Mouse (Mus musculus): ENCODE results near the gene Ube2s.

The Ube2s gene

GRCm38 (mm10) chr7:4777851-4778637 is 34.3 kb downstream of the Ube2s start:
- DNase-seq (ENCODE audit: low spot score): no peak

- DNase-seq (ENCODE audit: low spot score): peak; percentile 70
Observed at GRCm38 (mm10) chr7:4776861-4777830, 35.2 kb downstream of the Ube2s start.

GRCm38 (mm10) chr7:4776131-4776530 is 36.3 kb downstream of the Ube2s start:
- no peak for DNase-seq (ENCODE audit: low spot score)

GRCm38 (mm10) chr7:4771202-4771601 is 41.2 kb downstream of the Ube2s start, which contains the start of gene Fam71e2:
Gene Fam71e2, minus strand, starts transcription at chr7:4771302.
- no peak for DNase-seq (ENCODE audit: low spot score)

GRCm38 (mm10) chr7:4764946-4765710 is 47.3 kb downstream of the Ube2s start:
- no peak for DNase-seq (ENCODE audit: low spot score)

GRCm38 (mm10) chr7:4759670-4760069 is 52.7 kb downstream of the Ube2s start:
- no peak for DNase-seq (ENCODE audit: low spot score)

GRCm38 (mm10) chr7:4752821-4753570 is 59.4 kb downstream of the Ube2s start, which contains the start of gene Cox6b2:
Gene Cox6b2, minus strand, starts transcription at chr7:4753094.
- DNase-seq (ENCODE audit: low spot score): peak; percentile 92

- DNase-seq (ENCODE audit: low spot score): peak; percentile 80
Observed at GRCm38 (mm10) chr7:4751971-4752820, 60.2 kb downstream of the Ube2s start.

- DNase-seq (ENCODE audit: low spot score): no peak
Observed at GRCm38 (mm10) chr7:4749169-4749568, 63.2 kb downstream of the Ube2s start.

GRCm38 (mm10) chr7:4748321-4748720 is 64.1 kb downstream of the Ube2s start:
- no peak for DNase-seq (ENCODE audit: low spot score)

GRCm38 (mm10) chr7:4747156-4747899 is 65.1 kb downstream of the Ube2s start:
- DNase-seq (ENCODE audit: low spot score): no peak

GRCm38 (mm10) chr7:4746326-4746980 is 65.9 kb downstream of the Ube2s start:
- no peak for DNase-seq (ENCODE audit: low spot score)

GRCm38 (mm10) chr7:4744886-4745285 is 67.5 kb downstream of the Ube2s start:
- DNase-seq (ENCODE audit: low spot score): no peak

All from testis, postnatal 14 days (tissue).